Mouse (Mus musculus) CD4-positive naive resting alpha-beta T cell, adult 57 days (primary cell): ENCODE measurements around the gene Il12rb1. TPM values are rescaled to one million over a fixed set of nuclear protein-coding genes. Genes with fewer than 3 reads are reported as not detected.

Experiments
- total RNA-seq: library from RNA; stranded (reverse); gene quantifications from one replicate; pipeline ENCODE4 v1.2.4, GENCODE M21; 2023

The Il12rb1 gene
- total RNA-seq = 2.2 TPM

DNA sequence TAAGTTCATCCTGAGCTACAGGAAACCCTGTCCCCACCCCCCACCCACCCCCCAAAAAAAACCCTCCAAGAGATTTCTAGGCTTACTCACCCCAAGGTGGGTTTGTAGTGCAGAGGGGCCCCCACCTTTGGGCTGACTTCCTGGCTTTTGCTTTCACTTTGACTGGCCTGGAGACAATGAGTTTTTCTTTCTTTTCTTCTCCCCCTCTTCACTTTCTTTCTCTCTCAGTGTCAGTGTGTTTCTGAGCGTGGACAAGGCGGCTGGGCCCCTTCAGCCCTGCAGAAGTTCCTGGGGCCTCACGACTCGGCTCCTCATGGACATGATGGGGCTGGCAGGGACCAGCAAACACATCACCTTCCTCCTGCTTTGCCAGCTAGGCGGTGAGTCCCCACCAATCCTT, at the start of gene Il12rb1:
TSS of gene Il12rb1 (plus strand) at position 211 of the 400 bp plus-strand sequence.

GRCm38 (mm10) chr8:70760775-70761406, 47.4 kb upstream of the Il12rb1 start, which contains the start of gene Mpv17l2:
Gene Mpv17l2 (minus strand): TSS chr8:70760946.

GRCm38 (mm10) chr8:70776496-70777444, 31.5 kb upstream of the Il12rb1 start, which contains the start of gene Pik3r2:
Gene Pik3r2 (minus strand): TSS chr8:70776713.

GRCm38 (mm10) chr8:70804481-70805206, 3.6 kb upstream of the Il12rb1 start, which contains the start of gene Mast3:
Gene Mast3 (minus strand): TSS chr8:70805054.

DNA sequence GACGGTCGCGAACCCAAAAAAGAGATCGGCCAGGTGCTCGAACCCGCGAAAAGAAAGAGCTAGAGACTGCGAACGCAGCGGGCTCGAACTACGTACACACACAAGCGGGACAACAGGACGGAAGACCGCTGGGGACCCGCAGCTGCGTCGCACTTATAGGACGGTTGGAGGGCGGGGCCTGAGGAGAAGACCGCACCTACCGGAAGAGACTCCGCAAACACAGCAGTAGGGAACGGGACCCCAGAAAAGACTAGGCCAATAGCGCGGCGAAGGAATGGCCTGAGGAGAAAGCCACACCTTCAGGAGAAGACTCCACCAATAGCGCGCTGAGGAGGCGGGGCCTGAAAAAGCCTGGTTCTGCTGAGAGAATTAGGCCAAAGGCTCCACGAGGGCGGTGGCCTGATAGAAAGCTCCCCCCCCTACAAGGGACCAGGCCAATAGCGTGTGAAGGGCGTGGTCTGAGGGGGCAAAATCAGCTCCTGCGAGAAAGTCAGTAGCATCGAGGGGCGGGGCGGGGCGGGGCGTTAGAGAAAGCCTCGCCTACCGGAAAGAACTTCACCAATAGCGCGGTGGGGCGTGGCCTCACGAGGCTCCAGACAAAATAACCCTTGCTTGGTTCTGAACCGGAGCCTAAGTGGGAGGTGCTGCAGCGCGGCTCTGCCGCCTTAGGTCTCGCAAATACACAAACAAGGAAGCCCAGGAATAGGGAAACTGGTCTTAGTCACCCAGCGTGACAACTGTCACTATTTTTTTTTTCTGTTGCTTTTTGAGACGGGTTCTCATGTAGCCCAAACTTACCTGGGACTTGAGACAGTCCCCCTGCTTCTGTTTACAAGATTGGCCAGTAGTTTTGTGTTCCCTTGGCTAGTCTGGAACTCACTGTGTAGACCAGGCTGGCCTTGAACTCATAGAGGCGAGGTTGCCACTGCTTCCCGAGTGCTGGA, 31.4 kb downstream of the Il12rb1 start, which contains the start of gene Arrdc2:
TSS of gene Arrdc2 (minus strand) at position 313 of the 944 bp plus-strand sequence.

GRCm38 (mm10) chr8:70862824-70863641, 54.8 kb downstream of the Il12rb1 start, which contains the start of gene Kcnn1:
Gene Kcnn1 (minus strand): TSS chr8:70863258.

Other genes starting within 250 kb of the Il12rb1 start
- 86.9 TPM for gene Isyna1, start 214.1 kb upstream of the Il12rb1 start, total RNA-seq
- gene Ssbp4, start 199.6 kb upstream of the Il12rb1 start, total RNA-seq = 116 TPM
- 1.2 TPM for gene Lrrc25, start 192.3 kb upstream of the Il12rb1 start, total RNA-seq
- not detected for gene Gdf15, start 176.0 kb upstream of the Il12rb1 start, total RNA-seq
- 2.0 TPM for gene Pgpep1, start 148.1 kb upstream of the Il12rb1 start, total RNA-seq
- 109 TPM for gene Lsm4, start 135.2 kb upstream of the Il12rb1 start, total RNA-seq
- gene Jund, start 109.5 kb upstream of the Il12rb1 start, total RNA-seq = 1,593 TPM
- gene Iqcn, start 105.0 kb upstream of the Il12rb1 start, total RNA-seq = 9.8 TPM
- gene Gm3336, start 89.9 kb upstream of the Il12rb1 start, total RNA-seq = not detected
- gene Pde4c, start 84.7 kb upstream of the Il12rb1 start, total RNA-seq = 0.30 TPM
- gene Rab3a, start 53.8 kb upstream of the Il12rb1 start, total RNA-seq = 7.0 TPM
- gene Mpv17l2, start 47.5 kb upstream of the Il12rb1 start, total RNA-seq = 19.3 TPM
- 18.3 TPM for gene Pik3r2, start 31.7 kb upstream of the Il12rb1 start, total RNA-seq
- gene Mast3, start 3.4 kb upstream of the Il12rb1 start, total RNA-seq = 171 TPM
- 38.4 TPM for gene Arrdc2, start 31.3 kb downstream of the Il12rb1 start, total RNA-seq
- not detected for gene Kcnn1, start 54.8 kb downstream of the Il12rb1 start, total RNA-seq
- 44.1 TPM for gene Ccdc124, start 65.5 kb downstream of the Il12rb1 start, total RNA-seq
- gene Slc5a5, start 84.3 kb downstream of the Il12rb1 start, total RNA-seq = 0.18 TPM
- 4,793 TPM for gene Rpl18a, start 89.0 kb downstream of the Il12rb1 start, total RNA-seq
- gene Map1s, start 97.5 kb downstream of the Il12rb1 start, total RNA-seq = 53.1 TPM